Mouse (Mus musculus): ENCODE measurements around the gene Nop2. TPM values are rescaled to one million over a fixed set of nuclear protein-coding genes. Genes with fewer than 3 reads are reported as not detected.

Gene Nop2
- polyA plus RNA-seq, 1 experiment from 2014 or later, result 22.6 TPM

DNA sequence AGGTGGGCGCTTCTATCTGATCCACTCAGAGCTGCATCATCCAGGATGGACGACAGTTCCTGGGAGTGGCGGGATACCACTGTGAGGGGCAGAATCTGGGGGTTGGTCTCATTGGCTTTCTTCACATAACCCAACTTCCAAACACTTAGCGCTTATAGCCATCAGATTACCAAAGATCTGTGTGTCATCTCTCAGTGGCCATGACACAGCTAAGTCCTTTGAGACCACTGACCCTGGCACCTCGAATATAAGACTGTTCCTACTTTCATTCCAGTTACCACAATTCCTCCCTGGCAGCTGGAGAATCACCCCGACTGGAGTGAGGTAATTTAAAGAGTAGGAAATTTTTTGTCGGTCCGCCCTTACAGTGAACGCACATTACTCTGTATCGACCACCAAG is 54.5 kb downstream of the Nop2 start:
- H3K9ac ChIP-seq (ENCODE audit: low read depth, low read length), result no peak overlapping the region
- no peaks in the 10 kb centered on the region for H3K4me1 ChIP-seq (replicated peaks; ENCODE audit: control insufficient read depth, insufficient read depth, low read length)
- ATAC-seq, result no peak
- WGBS, result 93% methylated on average over 10 of the region's 10 CpGs
- no peaks in the 10 kb centered on the region for H3K9me3 ChIP-seq (ENCODE audit: control insufficient read depth)
- TF ChIP-seq CTCF (IDR thresholded peaks at IDR 0.05; ENCODE audit: low read depth), result no peak
- H3K4me3 ChIP-seq (ENCODE audit: low read depth, low read length), result no peak overlapping the region
- no peak overlapping the region for H3K27ac ChIP-seq (ENCODE audit: low read depth, low read length)
- no peaks in the 10 kb centered on the region for H3K27me3 ChIP-seq (replicated peaks; ENCODE audit: control insufficient read depth, insufficient read depth, low read length)
- H3K36me3 ChIP-seq (ENCODE audit: control insufficient read depth, insufficient read depth), result peaks cover 72% of the 10 kb centered on the region
- no peak overlapping the region for H3K4me2 ChIP-seq (replicated peaks; ENCODE audit: low read depth)

DNA sequence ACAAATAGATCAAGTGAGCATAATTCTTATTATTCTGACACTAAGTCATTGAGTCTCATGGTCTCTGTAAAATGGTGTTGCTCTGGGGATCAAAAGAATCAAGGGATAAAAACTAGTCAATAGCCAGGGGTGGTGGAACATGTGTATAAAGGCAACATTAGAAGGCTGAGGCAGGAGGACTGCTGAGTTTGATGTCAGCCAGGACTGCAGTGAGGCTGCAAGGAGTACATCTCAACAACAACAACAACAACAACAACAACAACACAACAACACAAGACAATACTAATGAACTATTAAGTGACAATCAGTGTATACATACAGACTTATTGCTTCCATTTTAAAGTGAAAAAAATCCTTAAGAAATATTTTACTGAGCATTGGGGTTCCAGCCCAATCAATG is 59.1 kb downstream of the Nop2 start:
- ATAC-seq, result no peak
- Histone ChIP-seq H3K36me3 (ENCODE audit: control insufficient read depth, insufficient read depth) (peaks cover 36% of the 10 kb centered on the region), H3K4me1 (replicated peaks; ENCODE audit: control insufficient read depth, insufficient read depth, low read length) (no peaks in the 10 kb centered on the region), H3K4me2 (replicated peaks; ENCODE audit: low read depth) (peak overlapping the region; percentile 73), H3K4me3 (ENCODE audit: low read depth, low read length) (peak overlapping the region; percentile 71), H3K27ac (ENCODE audit: low read depth, low read length) (no peak overlapping the region), H3K27me3 (replicated peaks; ENCODE audit: control insufficient read depth, insufficient read depth, low read length) (no peaks in the 10 kb centered on the region), H3K9ac (ENCODE audit: low read depth, low read length) (peak overlapping the region; percentile 28), H3K9me3 (ENCODE audit: control insufficient read depth) (no peaks in the 10 kb centered on the region)
- no peak for TF ChIP-seq CTCF (IDR thresholded peaks at IDR 0.05; ENCODE audit: low read depth)

DNA sequence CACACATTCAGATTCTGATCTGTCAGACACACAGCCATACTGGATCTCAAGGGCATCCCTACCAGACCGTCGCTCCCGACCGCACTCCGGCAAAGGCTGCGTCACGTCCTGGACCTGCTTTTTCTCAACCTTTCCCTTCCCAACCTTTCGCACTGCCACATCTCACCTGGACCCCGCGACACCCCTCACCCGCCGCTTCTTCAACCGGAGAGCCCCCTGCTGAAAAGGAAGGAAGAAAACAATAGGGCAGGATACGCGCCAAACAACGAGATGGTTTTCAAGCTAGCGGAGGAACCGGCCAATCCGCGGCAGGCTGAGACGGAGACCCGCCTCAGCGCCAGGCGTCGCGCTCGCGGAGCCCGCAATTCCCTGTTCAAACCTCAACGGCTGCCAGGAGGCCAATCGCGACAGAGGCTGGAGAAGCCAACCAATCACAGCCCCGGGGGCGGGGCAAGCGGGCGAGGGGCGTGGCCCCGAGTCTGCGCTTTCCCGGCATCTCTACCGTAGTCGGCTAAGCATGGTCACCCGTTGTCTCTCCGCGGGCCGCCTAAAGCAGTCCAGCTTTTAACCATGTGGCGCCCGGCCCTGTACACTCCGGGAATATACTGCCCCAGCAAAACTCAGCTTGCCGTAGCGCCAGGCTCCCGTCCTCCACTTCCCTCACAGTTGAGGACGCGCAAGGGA is 59.8 kb downstream of the Nop2 start, which contains the start of the genes Ncapd2 and Mrpl51:
Gene Ncapd2 (minus strand): TSS at position 370 of the 684 bp plus-strand sequence.
Gene Mrpl51 (plus strand): TSS at position 470 of the 684 bp plus-strand sequence.
- Histone ChIP-seq H3K27ac (ENCODE audit: low read depth, low read length) (peak within 1 kb of the TSS; percentile 95), H3K4me2 (replicated peaks; ENCODE audit: low read depth) (peak within 1 kb of the TSS; percentile 73), H3K9me3 (ENCODE audit: control insufficient read depth) (no peaks in the 10 kb centered on the region), H3K4me1 (replicated peaks; ENCODE audit: control insufficient read depth, insufficient read depth, low read length) (no peaks in the 10 kb centered on the region), H3K27me3 (replicated peaks; ENCODE audit: control insufficient read depth, insufficient read depth, low read length) (no peaks in the 10 kb centered on the region), H3K4me3 (ENCODE audit: low read depth, low read length) (peak within 1 kb of the TSS; percentile 71), H3K36me3 (ENCODE audit: control insufficient read depth, insufficient read depth) (peaks cover 30% of the 10 kb centered on the region), H3K9ac (ENCODE audit: low read depth, low read length) (peak within 1 kb of the TSS; percentile 81)
- peak; percentile 36 for TF ChIP-seq CTCF (IDR thresholded peaks at IDR 0.05; ENCODE audit: low read depth)
- ATAC-seq, result peak; percentile 96
- under 1% methylated on average over 54 of the region's 54 CpGs for WGBS

DNA sequence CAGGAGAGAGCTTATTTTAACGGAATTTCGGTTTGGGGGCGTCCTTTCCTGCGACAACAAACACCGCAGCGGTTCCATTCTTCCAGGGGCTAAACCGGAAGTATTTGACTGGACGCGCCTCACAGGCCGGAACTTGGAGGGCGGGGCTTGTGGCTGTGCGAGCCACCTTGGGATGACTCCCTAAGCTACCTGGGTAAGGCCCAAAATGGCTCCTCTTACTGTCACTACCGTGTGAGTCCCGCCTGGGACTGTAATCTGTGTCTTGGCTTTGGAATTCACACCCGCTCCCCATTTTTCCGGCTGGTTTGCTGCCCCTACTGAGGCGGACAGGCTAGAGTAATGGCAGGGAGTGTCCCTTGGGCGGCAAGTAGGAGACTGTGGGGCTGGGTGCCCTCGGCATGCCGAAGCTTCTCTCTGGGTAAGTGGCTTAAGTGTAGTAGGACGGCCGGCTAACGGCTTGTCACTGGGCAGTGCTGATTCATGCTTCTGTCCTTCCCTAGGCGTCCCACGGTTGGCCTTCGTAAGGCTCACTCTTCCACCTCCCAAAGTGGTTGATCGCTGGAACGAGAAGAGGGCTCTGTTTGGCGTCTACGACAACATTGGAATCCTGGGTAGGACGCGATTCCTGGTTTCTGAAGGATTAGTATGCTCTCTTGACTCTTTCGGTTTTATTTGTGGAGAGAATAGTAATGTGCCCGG is 60.5 kb downstream of the Nop2 start:
- TF ChIP-seq CTCF (IDR thresholded peaks at IDR 0.05; ENCODE audit: low read depth), result no peak
- Histone ChIP-seq H3K9me3 (ENCODE audit: control insufficient read depth) (no peaks in the 10 kb centered on the region), H3K9ac (ENCODE audit: low read depth, low read length) (peak overlapping the region; percentile 81), H3K4me3 (ENCODE audit: low read depth, low read length) (peak overlapping the region; percentile 71), H3K27ac (ENCODE audit: low read depth, low read length) (peak overlapping the region; percentile 95), H3K27me3 (replicated peaks; ENCODE audit: control insufficient read depth, insufficient read depth, low read length) (no peaks in the 10 kb centered on the region), H3K4me2 (replicated peaks; ENCODE audit: low read depth) (peak overlapping the region; percentile 73), H3K36me3 (ENCODE audit: control insufficient read depth, insufficient read depth) (peaks cover 23% of the 10 kb centered on the region), H3K4me1 (replicated peaks; ENCODE audit: control insufficient read depth, insufficient read depth, low read length) (no peaks in the 10 kb centered on the region)
- peak; percentile 95 for ATAC-seq
- under 1% methylated on average over 34 of the region's 34 CpGs for WGBS

DNA sequence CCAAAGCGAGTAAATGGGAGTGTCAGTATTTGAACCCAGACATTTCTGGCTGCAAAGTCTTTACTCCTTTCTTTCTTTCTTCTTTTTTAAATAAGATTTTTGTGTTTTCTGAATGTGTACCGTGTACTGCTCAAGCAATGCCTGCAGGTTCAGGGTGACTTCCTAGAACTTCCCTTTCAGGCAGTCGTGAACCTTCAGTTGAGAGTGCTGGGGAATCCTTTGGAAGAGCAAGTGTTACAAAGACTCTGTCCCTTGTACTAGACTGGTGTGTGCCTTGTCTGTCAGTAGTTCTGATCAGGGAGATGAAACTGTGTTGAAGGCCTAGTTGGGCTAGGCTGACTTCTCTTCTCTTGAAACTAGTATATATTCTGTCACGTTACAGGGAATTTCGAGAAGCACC is 61.1 kb downstream of the Nop2 start:
- Histone ChIP-seq H3K9me3 (ENCODE audit: control insufficient read depth) (no peaks in the 10 kb centered on the region), H3K4me1 (replicated peaks; ENCODE audit: control insufficient read depth, insufficient read depth, low read length) (no peaks in the 10 kb centered on the region), H3K9ac (ENCODE audit: low read depth, low read length) (peak overlapping the region; percentile 81), H3K4me2 (replicated peaks; ENCODE audit: low read depth) (peak overlapping the region; percentile 73), H3K27ac (ENCODE audit: low read depth, low read length) (peak overlapping the region; percentile 95), H3K36me3 (ENCODE audit: control insufficient read depth, insufficient read depth) (peaks cover 18% of the 10 kb centered on the region), H3K4me3 (ENCODE audit: low read depth, low read length) (peak overlapping the region; percentile 71), H3K27me3 (replicated peaks; ENCODE audit: control insufficient read depth, insufficient read depth, low read length) (no peaks in the 10 kb centered on the region)
- ATAC-seq, result no peak
- TF ChIP-seq CTCF (IDR thresholded peaks at IDR 0.05; ENCODE audit: low read depth), result no peak
- 29% methylated on average over 5 of the region's 5 CpGs for WGBS

DNA sequence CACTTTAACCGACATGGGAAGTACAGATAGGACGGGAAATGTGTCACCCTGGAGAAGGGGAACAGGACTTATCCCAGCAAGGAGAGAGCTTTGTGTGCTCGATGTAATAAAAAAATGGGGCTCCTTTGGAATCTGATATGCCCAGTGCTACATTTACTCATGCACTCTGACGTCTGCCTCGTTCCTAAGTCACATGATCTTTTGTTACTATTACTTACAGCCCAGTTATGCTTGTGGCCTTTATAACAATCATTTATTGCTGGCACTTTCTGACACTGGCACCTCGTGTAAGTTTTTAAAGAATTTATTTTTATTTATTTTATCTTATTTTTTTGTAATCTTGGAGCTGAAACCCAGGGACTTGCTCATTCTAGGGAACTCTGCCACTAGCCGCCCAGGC is 61.7 kb downstream of the Nop2 start:
- ATAC-seq, result no peak
- Histone ChIP-seq H3K36me3 (ENCODE audit: control insufficient read depth, insufficient read depth) (peaks cover 12% of the 10 kb centered on the region), H3K9me3 (ENCODE audit: control insufficient read depth) (no peaks in the 10 kb centered on the region), H3K9ac (ENCODE audit: low read depth, low read length) (no peak overlapping the region), H3K4me2 (replicated peaks; ENCODE audit: low read depth) (no peak overlapping the region), H3K4me1 (replicated peaks; ENCODE audit: control insufficient read depth, insufficient read depth, low read length) (no peaks in the 10 kb centered on the region), H3K4me3 (ENCODE audit: low read depth, low read length) (no peak overlapping the region), H3K27ac (ENCODE audit: low read depth, low read length) (no peak overlapping the region; the same call in 1 of the 2 replicates), H3K27me3 (replicated peaks; ENCODE audit: control insufficient read depth, insufficient read depth, low read length) (no peaks in the 10 kb centered on the region)
- no peak for TF ChIP-seq CTCF (IDR thresholded peaks at IDR 0.05; ENCODE audit: low read depth)
- 34% methylated on average over 7 of the region's 7 CpGs for WGBS

Small RNA genes lying within 50 kb of the gene (microRNA-seq; reads per million reads assigned to microRNA genes)
- gene Mir7045, result not detected

Other genes starting within 250 kb of the Nop2 start
- 0.75 and 0.83 TPM in 2 replicates for gene Cd4, start 243.7 kb upstream of the Nop2 start, polyA plus RNA-seq (2015; fragmentation: Nextera tagmentation; extraction: Ambion mirVana)
- gene Lag3, start 220.2 kb upstream of the Nop2 start, polyA plus RNA-seq (2015; fragmentation: Nextera tagmentation; extraction: Ambion mirVana), result 1.6 and 1.7 TPM in 2 replicates
- 167 and 169 TPM in 2 replicates for gene Ptms, start 211.8 kb upstream of the Nop2 start, polyA plus RNA-seq (2015; fragmentation: Nextera tagmentation; extraction: Ambion mirVana)
- 265 and 269 TPM in 2 replicates for gene Mlf2, start 200.5 kb upstream of the Nop2 start, polyA plus RNA-seq (2015; fragmentation: Nextera tagmentation; extraction: Ambion mirVana)
- gene Cops7a, start 166.4 kb upstream of the Nop2 start, polyA plus RNA-seq (2015; fragmentation: Nextera tagmentation; extraction: Ambion mirVana), result 105 and 110 TPM in 2 replicates
- gene Pianp, start 135.2 kb upstream of the Nop2 start, polyA plus RNA-seq (2015; fragmentation: Nextera tagmentation; extraction: Ambion mirVana), result 1.8 and 2.1 TPM in 2 replicates
- 8.2 TPM in 2 replicates for gene Zfp384, start 122.8 kb upstream of the Nop2 start, polyA plus RNA-seq (2015; fragmentation: Nextera tagmentation; extraction: Ambion mirVana)
- 65.4 and 70.1 TPM in 2 replicates for gene Ing4, start 92.1 kb upstream of the Nop2 start, polyA plus RNA-seq (2015; fragmentation: Nextera tagmentation; extraction: Ambion mirVana)
- gene Acrbp, start 82.2 kb upstream of the Nop2 start, polyA plus RNA-seq (2015; fragmentation: Nextera tagmentation; extraction: Ambion mirVana), result 3.1 and 4.1 TPM in 2 replicates
- 9.2 and 9.9 TPM in 2 replicates for gene Lpar5, start 64.0 kb upstream of the Nop2 start, polyA plus RNA-seq (2015; fragmentation: Nextera tagmentation; extraction: Ambion mirVana)
- gene Chd4, start 35.9 kb upstream of the Nop2 start, polyA plus RNA-seq (2015; fragmentation: Nextera tagmentation; extraction: Ambion mirVana), result 30.7 and 34.2 TPM in 2 replicates
- 3.2 and 3.9 TPM in 2 replicates for gene Iffo1, start 13.3 kb downstream of the Nop2 start, polyA plus RNA-seq (2015; fragmentation: Nextera tagmentation; extraction: Ambion mirVana)
- 1,338 and 1,629 TPM in 2 replicates for gene Gapdh, start 34.6 kb downstream of the Nop2 start, polyA plus RNA-seq (2015; fragmentation: Nextera tagmentation; extraction: Ambion mirVana)
- gene Ncapd2, start 59.8 kb downstream of the Nop2 start, polyA plus RNA-seq (2015; fragmentation: Nextera tagmentation; extraction: Ambion mirVana), result 17.9 and 19.0 TPM in 2 replicates
- 270 and 282 TPM in 2 replicates for gene Mrpl51, start 59.9 kb downstream of the Nop2 start, polyA plus RNA-seq (2015; fragmentation: Nextera tagmentation; extraction: Ambion mirVana)
- gene Vamp1, start 83.6 kb downstream of the Nop2 start, polyA plus RNA-seq (2015; fragmentation: Nextera tagmentation; extraction: Ambion mirVana), result 2.7 and 3.4 TPM in 2 replicates
- 25.9 and 26.7 TPM in 2 replicates for gene Tapbpl, start 100.0 kb downstream of the Nop2 start, polyA plus RNA-seq (2015; fragmentation: Nextera tagmentation; extraction: Ambion mirVana)
- gene Cd27, start 105.1 kb downstream of the Nop2 start, polyA plus RNA-seq (2015; fragmentation: Nextera tagmentation; extraction: Ambion mirVana), result 0.78 and 2.1 TPM in 2 replicates
- gene Tuba3a, start 154.1 kb downstream of the Nop2 start, polyA plus RNA-seq (2015; fragmentation: Nextera tagmentation; extraction: Ambion mirVana), result not detected in 2 replicates
- 104 and 110 TPM in 2 replicates for gene Ltbr, start 182.0 kb downstream of the Nop2 start, polyA plus RNA-seq (2015; fragmentation: Nextera tagmentation; extraction: Ambion mirVana)
- 16.9 and 19.0 TPM in 2 replicates for gene Scnn1a, start 188.8 kb downstream of the Nop2 start, polyA plus RNA-seq (2015; fragmentation: Nextera tagmentation; extraction: Ambion mirVana)
- gene Tnfrsf1a, start 217.5 kb downstream of the Nop2 start, polyA plus RNA-seq (2015; fragmentation: Nextera tagmentation; extraction: Ambion mirVana), result 108 and 109 TPM in 2 replicates
- 31.4 and 37.0 TPM in 2 replicates for gene Plekhg6, start 248.9 kb downstream of the Nop2 start, polyA plus RNA-seq (2015; fragmentation: Nextera tagmentation; extraction: Ambion mirVana)